Mouse (Mus musculus) kidney, embryonic 14.5 days (tissue): ENCODE measurements at regions not wholly inside any gene's neighbourhood (a gene's known extent, or its start where the extent isn't known, plus 50 kb on each side); places are given as distances from the start of the nearest gene placed in this dataset.
A peak's percentile ranks its signal among the peaks of the same experiment; 100 is the strongest.

Source experiments
- ATAC-seq: fragments of 200-750 bp; cut with Nextera tagmentation; 2 replicates; pipeline ENCODE4 v1.8.0; 2017; ENCODE audit warnings: moderate number of reproducible peaks, mild to moderate bottlenecking, moderate TSS enrichment, moderate library complexity; ENCODE audit not compliant: low FRiP score, low TSS enrichment
- H3K27ac ChIP-seq: fragments of 300-500 bp; sonication (generic); 2 replicates; pipeline ENCODE4 v1.5.1; 2014; ENCODE audit warnings: low read depth, mild to moderate bottlenecking, low read length, moderate library complexity, mixed read lengths
- H3K27me3 ChIP-seq: fragments of 300-500 bp; sonication (generic); 2 replicates; pipeline ENCODE4 v1.6.1; 2014; ENCODE audit warnings: mild to moderate bottlenecking, low read length; ENCODE audit not compliant: control insufficient read depth, insufficient read depth
- H3K36me3 ChIP-seq: fragments of 300-500 bp; sonication (generic); 2 replicates; pipeline ENCODE4 v1.6.1; 2014; ENCODE audit warnings: low read length, mixed read lengths; ENCODE audit not compliant: control insufficient read depth, insufficient read depth
- H3K4me1 ChIP-seq: fragments of 300-500 bp; sonication (generic); 2 replicates; pipeline ENCODE4 v1.6.1; 2014; ENCODE audit warnings: low read length, mixed read lengths; ENCODE audit not compliant: control insufficient read depth, insufficient read depth
- H3K4me2 ChIP-seq: fragments of 300-500 bp; sonication (generic); replicated peaks from 2 replicates; pipeline ENCODE4 v1.6.1; 2014; ENCODE audit warnings: low read depth, mild to moderate bottlenecking, low read length
- H3K4me3 ChIP-seq: fragments of 300-500 bp; sonication (generic); 2 replicates; pipeline ENCODE4 v1.5.1; 2014; ENCODE audit warnings: mild to moderate bottlenecking, low read length
- H3K9ac ChIP-seq: fragments of 300-500 bp; sonication (generic); 2 replicates; pipeline ENCODE4 v1.6.1; 2014; ENCODE audit warnings: low read depth, mild to moderate bottlenecking, low read length, moderate library complexity
- H3K9me3 ChIP-seq: fragments of 300-500 bp; sonication (generic); 2 replicates; pipeline ENCODE4 v1.6.1; 2016; ENCODE audit warnings: low read length; ENCODE audit not compliant: control insufficient read depth
- WGBS: fragments of 180-500 bp; shearing (Covaris S2); extraction: QIAGEN DNeasy Blood & Tissue Kit; methylation state at CpG from one replicate; pipeline ENCODE4 v1.1.7; 2014; 5-methylcytosine and 5-hydroxymethylcytosine counted together

GRCm38 (mm10) chr5:64579494-64580339 is 223.5 kb upstream of the Klf3 start:
- H3K9ac ChIP-seq, result peak overlapping the region; percentile 25; the same call in 1 of the 2 replicates
- H3K9me3 ChIP-seq, result no peaks in the 10 kb centered on the region

DNA sequence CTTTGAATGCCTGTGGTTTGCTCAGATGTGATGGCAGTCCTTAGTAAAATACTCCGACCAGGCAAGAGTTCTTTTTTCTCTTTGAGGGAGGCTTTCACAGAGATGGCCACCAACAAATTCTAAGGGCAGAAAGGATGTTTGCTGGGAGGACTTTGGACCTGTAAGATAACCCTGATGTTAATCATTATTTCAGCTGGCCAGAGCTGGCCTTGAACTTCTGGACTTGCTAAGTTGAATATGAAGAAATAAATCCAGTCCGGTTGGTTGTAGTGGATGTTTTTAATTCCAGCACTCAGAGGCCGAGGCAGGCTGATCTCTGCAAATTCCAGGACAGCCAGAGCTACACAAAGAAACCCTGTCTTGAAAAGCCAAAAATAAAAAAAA is 222.9 kb upstream of the Klf3 start:
- H3K4me1 ChIP-seq, result peaks cover 46% of the 10 kb centered on the region
- H3K4me3 ChIP-seq, result no peak overlapping the region
- no peaks in the 10 kb centered on the region for H3K9me3 ChIP-seq
- no peaks in the 10 kb centered on the region for H3K27me3 ChIP-seq
- no peak for ATAC-seq
- H3K4me2 ChIP-seq, result no peak overlapping the region
- no peak overlapping the region; the same call in 1 of the 2 replicates for H3K9ac ChIP-seq
- WGBS, result 52% methylated on average over 3 of the region's 3 CpGs
- no peaks in the 10 kb centered on the region for H3K36me3 ChIP-seq
- peak overlapping the region; percentile 68 for H3K27ac ChIP-seq

More at GRCm38 (mm10) chr5:64579494-64580339, 223.5 kb upstream of the Klf3 start:
- WGBS, result 5% methylated on average over 14 of the region's 14 CpGs
- Histone ChIP-seq H3K4me2 (peak overlapping the region; percentile 28), H3K4me1 (peaks cover 46% of the 10 kb centered on the region), H3K36me3 (no peaks in the 10 kb centered on the region), H3K27me3 (no peaks in the 10 kb centered on the region), H3K27ac (peak overlapping the region; percentile 68), H3K4me3 (no peak overlapping the region)
- peak; percentile 87 for ATAC-seq

DNA sequence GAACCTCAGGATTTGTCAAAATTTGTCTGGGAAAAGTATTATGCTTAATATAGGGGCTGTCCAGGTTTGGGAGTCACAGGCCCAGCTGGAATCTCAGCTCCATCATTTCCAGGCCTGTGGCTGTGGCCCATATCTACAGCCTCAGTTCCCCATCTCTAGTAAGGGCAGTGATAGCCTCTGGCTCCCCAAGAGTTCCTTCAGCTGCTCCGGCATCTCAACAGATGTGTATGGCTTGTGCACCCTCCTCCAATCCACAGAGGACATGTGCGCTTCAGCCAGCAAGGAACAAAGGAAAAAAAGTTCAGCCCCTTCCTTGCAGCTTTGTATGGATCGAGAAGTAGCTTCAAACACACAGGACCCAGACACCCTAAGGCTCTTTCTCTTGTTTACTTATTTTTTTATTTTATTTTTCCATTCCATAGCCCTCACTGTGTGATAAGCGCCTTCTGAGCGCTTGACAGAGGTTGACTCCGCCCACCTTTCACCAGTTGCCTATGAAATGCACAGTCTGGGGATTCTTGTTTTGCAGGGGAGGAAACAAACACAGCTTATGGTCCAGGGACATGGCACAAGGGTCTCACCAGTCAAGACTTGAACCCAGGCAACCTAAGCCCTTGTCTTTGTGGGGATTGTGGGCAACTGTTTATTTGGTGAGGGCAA is 222.3 kb upstream of the Klf3 start:
- Histone ChIP-seq H3K4me3 (no peak overlapping the region), H3K27ac (peak overlapping the region; percentile 66; the same call in 1 of the 2 replicates), H3K36me3 (no peaks in the 10 kb centered on the region), H3K9me3 (no peaks in the 10 kb centered on the region), H3K27me3 (no peaks in the 10 kb centered on the region), H3K4me1 (peaks cover 45% of the 10 kb centered on the region), H3K4me2 (no peak overlapping the region), H3K9ac (no peak overlapping the region)
- no peak for ATAC-seq
- WGBS, result 71% methylated on average over 6 of the region's 6 CpGs

DNA sequence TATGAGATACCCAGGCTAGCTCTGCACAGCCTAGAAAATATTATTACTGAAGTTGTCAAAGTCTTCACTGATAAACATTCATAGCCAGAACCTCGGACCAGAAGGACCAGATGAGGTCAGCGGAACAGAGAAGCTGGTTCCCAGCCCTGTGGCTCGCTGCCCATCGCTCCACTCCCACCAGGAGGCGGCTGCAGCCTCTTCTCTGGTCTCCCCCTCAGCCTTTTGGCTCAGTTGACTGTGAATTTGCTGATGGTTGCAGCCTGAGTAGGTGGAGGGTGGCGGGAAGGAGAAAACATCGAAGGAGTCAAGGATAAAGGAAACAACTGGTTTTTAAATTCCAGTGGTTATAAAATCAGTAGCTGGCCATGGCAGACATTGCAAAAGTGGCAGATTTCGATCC is 221.7 kb upstream of the Klf3 start:
- H3K4me1 ChIP-seq, result peaks cover 40% of the 10 kb centered on the region
- WGBS, result 47% methylated on average over 8 of the region's 8 CpGs

GRCm38 (mm10) chr5:64582031-64582430 is 221.2 kb upstream of the Klf3 start:
- no peaks in the 10 kb centered on the region for H3K27me3 ChIP-seq
- peaks cover 36% of the 10 kb centered on the region for H3K4me1 ChIP-seq
- H3K4me2 ChIP-seq, result no peak overlapping the region
- no peak overlapping the region for H3K9ac ChIP-seq
- H3K36me3 ChIP-seq, result no peaks in the 10 kb centered on the region
- H3K27ac ChIP-seq, result no peak overlapping the region; the same call in 1 of the 2 replicates
- ATAC-seq, result no peak
- no peaks in the 10 kb centered on the region; the same call in 1 of the 2 replicates for H3K9me3 ChIP-seq
- H3K4me3 ChIP-seq, result no peak overlapping the region
- WGBS, result 76% methylated on average over 9 of the region's 9 CpGs

More for the DNA sequence above, 221.7 kb upstream of the Klf3 start:
- H3K4me2 ChIP-seq, result no peak overlapping the region
- H3K9me3 ChIP-seq, result no peaks in the 10 kb centered on the region
- no peaks in the 10 kb centered on the region for H3K36me3 ChIP-seq
- no peak overlapping the region for H3K9ac ChIP-seq
- H3K4me3 ChIP-seq, result no peak overlapping the region
- H3K27me3 ChIP-seq, result no peaks in the 10 kb centered on the region
- ATAC-seq, result no peak
- peak overlapping the region; percentile 66; the same call in 1 of the 2 replicates for H3K27ac ChIP-seq

DNA sequence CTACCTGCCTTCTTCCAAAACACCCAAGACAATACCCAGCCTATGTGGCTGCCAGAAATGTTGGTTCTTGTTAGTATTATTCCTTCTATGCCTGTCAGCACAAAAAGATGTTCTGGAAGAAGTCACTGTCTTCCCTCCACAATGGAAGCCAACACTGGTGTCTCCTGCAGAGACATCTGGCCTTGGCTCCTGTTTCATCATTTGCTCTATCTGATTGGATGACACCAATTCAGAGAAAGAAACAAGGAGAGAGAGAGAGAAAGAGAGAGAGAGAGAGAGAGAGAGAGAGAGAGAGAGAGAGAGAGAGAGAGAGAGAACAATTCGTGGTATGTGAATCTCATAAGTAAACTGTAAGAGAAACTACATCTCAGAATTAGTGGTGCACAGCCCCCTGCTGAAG is 218.9 kb upstream of the Klf3 start:
- Histone ChIP-seq H3K27ac (no peak overlapping the region), H3K4me1 (peaks cover 24% of the 10 kb centered on the region), H3K4me3 (no peak overlapping the region), H3K36me3 (no peaks in the 10 kb centered on the region), H3K27me3 (no peaks in the 10 kb centered on the region), H3K9ac (no peak overlapping the region), H3K4me2 (no peak overlapping the region), H3K9me3 (no peaks in the 10 kb centered on the region; the same call in 1 of the 2 replicates)
- ATAC-seq, result no peak
- WGBS, result 72% methylated on average over 1 of the region's 1 CpGs

- no peak overlapping the region for H3K4me3 ChIP-seq
- H3K27me3 ChIP-seq, result no peaks in the 10 kb centered on the region
- WGBS, result 78% methylated on average over 6 of the region's 6 CpGs
- H3K4me1 ChIP-seq, result peaks cover 18% of the 10 kb centered on the region
- H3K9ac ChIP-seq, result no peak overlapping the region
- H3K36me3 ChIP-seq, result no peaks in the 10 kb centered on the region
- ATAC-seq, result no peak
- H3K4me2 ChIP-seq, result no peak overlapping the region
- H3K27ac ChIP-seq, result no peak overlapping the region
- no peaks in the 10 kb centered on the region; the same call in 1 of the 2 replicates for H3K9me3 ChIP-seq
These were observed 218.0 kb upstream of the Klf3 start for GRCm38 (mm10) chr5:64585076-64585786.

GRCm38 (mm10) chr5:64586316-64586715 is 216.9 kb upstream of the Klf3 start:
- no peaks in the 10 kb centered on the region for H3K27me3 ChIP-seq
- H3K4me3 ChIP-seq, result no peak overlapping the region
- H3K27ac ChIP-seq, result no peak overlapping the region
- WGBS, result 64% methylated on average over 6 of the region's 6 CpGs
- H3K4me2 ChIP-seq, result no peak overlapping the region
- H3K9ac ChIP-seq, result no peak overlapping the region
- no peak for ATAC-seq
- no peaks in the 10 kb centered on the region; the same call in 1 of the 2 replicates for H3K9me3 ChIP-seq
- H3K36me3 ChIP-seq, result no peaks in the 10 kb centered on the region
- H3K4me1 ChIP-seq, result peaks cover 11% of the 10 kb centered on the region
